Mouse (Mus musculus) kidney, postnatal 10 days (tissue): ENCODE data around the gene Usp46.
"Not testable (repeated sequence)": the region's sequence is repeated elsewhere in the genome, so short reads cannot be mapped to it uniquely, and the experiment has no call there.

Source experiments
- DNase-seq: peaks from one replicate; pipeline ENCODE4 v3.0.0; 2021; ENCODE audit warnings: mixed read lengths

Usp46 gene

DNA sequence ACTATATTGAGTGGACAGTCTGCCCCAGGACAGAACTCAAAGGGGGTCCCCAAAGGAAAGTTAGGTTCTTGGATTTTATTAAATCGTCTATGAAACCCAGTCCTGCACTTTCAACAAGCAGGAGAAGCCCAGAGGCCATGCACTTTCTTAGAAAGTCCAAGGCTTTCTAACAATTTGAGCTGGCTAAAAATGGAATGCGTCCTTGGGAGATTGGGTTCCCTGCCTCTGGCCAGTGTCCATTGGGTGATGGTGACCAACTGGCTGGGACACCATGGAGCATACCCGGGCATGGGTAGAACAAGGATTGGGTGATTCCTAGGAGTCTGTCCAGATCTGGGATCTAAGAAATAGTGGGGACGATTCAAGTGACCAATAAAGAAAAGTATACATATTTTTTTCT is 47.7 kb downstream of the Usp46 start:
- no peak for DNase-seq

DNA sequence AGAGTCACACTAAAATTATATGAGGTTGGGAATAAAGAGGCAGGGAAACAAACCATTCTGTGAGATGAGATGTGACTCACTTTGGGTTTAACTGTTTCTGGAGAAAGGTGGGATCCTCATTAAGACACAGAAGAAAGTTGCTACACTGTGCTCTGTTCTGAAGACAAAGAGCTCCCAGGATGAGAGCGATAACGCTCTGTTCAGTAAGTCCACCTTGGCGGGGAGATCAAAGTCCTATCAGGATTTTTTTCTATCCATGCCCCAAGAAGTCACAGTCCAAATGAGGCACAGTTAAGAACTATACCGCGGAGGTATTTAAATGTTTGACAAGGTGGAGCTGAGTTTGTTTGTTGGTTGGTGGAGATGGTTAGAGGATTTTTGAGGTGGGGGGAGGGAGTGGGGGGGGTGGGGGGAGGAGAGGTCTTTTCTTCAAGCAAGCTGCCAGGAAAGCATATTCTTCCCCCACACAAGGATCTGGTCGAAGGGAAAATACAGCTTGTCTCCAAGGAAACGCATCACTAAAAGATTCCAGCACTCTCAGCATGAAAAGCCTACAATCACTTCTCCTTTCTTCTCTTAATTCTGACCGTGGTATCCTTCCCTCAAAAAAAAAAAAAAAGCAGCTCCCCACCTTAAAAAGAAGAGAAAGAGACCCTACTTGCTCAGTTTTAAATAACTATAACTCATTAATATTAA is 49.2 kb downstream of the Usp46 start:
- no peak for DNase-seq

DNA sequence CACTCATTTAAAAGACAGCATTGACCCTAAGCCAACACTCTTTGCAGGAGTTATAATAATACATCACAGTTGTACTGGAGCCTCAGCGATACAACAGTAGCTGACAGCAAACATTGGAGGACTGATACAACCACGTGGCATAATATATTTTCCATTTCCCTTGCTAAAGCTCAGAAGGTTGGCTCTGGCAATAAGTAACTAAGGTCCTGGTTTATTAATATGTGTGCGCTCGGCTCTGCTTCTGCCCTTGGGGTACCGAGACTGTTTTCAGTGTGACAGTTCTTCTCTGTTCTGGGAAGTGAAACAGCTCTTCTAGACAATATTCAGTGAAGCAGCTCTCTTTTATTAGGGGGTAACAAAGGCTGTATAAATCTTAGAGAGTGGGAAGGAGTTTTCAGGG is 50.7 kb downstream of the Usp46 start:
- DNase-seq: no peak

DNA sequence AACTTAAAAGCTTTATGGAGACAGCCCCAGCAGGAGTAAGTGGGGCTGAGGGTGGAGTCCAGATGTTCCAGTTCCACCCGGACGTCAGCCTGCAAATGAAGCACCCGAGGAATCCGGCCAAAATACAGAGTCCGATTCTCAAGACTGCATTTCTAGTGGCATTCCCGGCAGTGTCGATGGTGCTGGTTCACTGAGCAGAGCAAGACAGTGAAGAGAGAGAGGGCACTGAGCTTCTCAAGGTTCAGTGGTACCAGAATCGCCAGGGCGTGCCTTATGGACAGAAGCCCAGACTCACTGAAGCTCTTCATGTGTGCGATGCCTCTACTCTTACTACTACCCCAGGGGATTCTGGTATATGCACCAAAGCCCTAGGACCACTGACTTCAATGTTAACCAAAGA is 56.6 kb downstream of the Usp46 start:
- DNase-seq: peak; percentile 78

GRCm38 (mm10) chr5:74007492-74008070 is 60.6 kb downstream of the Usp46 start:
- no peak for DNase-seq

DNA sequence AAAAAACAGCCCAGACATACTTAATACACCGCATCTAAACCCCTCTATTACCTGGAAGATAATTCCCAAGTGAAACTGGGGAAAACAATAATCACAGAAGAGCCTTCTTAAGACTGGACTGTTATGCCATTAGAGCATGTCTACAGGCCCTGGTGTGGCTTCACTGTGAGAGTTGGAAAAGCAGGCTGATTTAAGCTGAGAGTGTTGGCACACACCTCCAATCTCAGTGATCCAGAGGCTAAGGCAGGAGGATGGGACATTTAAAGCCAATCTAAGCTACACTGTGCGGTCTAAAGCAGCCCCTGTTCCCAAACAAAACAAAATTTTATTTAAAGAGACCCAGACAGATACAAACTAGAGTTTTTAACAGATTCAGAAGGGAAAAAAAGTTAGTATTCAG is 62.3 kb downstream of the Usp46 start:
- DNase-seq: no peak

DNA sequence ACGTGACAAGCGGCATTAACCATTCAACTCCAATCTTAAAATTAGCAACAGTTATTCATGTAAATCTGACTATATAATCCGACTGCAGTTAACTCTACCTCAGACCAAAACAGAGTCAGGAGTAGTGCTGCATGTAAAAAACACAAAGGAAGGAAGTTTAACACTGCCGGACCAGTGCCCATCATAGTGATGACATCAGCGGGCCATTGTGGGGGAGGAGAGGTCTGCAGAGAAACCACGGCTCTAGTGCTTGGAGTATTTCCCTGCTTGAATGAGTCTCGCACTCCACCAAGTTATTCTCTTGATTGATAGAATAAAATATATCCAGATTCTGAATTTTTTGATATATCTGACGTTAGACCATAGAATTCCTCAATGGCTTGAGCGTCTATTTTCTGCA is 66.5 kb downstream of the Usp46 start:
- no peak for DNase-seq

DNA sequence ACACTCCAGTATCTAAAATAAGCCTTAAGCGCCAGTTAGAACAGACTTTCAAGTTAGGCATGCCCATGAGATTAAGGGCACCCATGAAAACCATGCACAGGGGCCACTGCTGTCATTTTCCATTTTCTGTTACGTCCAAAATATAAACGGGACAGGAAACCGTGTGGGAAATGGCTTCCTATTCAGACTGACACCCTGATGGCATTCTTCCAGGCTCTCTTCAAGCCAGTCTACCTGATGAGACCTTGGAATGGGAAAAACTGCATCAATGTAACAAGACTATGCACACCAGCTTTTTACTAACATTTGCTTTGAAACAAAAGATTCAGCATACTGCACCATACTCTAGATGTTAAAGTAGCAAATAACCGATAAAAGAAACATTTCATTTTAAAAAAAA is 69.3 kb downstream of the Usp46 start:
- no peak for DNase-seq

DNA sequence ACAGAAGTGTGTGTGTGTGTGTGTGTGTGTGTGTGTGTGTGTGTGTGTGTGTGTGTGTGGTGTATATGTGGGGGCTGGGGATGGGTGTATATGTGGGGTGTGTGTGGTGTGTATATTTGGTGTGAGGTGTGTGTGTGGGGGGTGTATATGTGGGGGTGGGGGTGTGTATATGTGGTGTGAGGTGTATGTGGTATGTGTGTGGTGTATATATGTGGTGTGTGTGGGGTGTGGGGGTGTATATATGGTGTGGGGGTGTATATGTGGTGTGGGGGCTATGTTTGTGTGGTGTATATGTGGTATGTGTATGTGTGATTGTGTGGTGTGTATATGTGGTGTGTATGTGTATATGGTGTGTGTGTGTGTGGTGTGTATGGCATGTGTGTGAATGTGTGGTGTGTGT is 73.4 kb downstream of the Usp46 start:
- no peak for DNase-seq

GRCm38 (mm10) chr5:73993538-73993937 is 74.7 kb downstream of the Usp46 start:
- DNase-seq: peak; percentile 45

DNA sequence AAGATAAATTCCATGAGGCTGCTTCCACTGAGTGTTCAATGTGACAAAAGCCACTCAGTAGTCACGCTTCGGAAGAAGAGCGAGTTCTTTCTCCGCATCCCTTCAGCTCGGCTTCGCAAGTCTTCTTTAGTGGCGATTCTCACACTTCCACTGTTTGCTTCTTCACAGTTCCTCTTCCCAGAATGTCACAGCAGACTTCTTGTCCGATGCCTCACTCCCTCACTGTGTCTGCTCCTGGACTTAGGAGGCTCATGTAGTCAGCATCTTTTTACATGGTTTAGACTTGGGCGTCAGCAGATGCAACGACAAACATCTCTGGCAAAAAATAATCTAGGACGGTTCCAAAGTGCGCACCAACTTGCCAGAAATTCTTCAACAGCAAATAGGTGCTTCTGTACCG is 75.9 kb downstream of the Usp46 start:
- no peak for DNase-seq

DNA sequence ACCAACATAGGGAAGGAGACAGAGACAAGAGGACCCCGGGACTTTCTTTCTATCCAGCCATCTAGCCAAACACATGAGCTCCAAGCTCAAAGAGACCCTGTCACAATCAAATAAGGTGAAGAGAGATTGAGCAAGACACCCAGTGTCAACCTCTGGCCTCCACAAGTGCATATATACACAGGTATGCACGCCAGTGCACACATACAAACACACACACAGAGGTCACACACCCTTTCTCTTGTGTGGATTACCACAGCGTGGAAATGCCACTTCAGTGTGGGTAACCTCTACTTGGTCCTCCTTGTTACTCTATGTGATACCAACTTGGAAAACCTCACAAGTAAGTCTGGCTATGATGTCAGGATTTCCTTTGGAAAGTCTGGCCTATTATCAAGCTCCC is 78.7 kb downstream of the Usp46 start:
- no peak for DNase-seq

DNA sequence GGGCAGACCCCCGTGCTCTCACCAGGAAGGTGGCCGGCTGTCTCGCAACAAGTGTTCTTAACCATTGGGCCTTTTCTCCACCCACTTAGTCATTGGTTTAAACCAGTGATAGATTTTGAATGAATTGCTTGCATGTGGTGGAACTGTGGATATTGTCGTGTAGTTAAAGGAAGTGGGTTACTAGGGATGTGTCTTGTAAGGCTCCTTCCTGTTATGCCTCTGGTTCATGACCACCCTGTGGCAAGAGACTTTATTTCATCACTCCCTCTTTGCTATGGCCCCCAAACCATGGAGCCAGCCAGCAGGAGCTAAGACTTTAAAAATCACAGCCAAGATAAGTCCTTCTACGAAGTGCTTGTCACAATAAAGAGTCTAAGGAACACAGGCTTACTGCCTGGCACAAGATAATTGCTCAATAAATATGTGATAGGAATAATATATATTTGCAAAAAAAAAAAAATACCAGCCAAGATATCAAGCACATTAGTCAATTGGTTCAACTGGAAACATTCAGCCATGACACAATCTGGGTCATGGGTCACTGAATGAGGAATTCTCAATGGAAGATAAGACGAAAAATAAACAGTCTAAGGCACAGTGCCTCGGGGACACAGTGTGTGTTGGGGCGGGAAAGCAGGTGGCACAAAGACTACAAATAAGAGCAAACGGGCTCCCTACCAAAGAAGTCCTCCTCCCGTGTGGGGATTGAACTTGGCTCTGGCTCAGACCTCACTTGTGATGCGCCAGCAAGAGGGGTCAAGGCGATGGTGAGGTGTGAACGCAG is 80.3 kb downstream of the Usp46 start:
- no peak for DNase-seq

GRCm38 (mm10) chr5:73977426-73977825 is 90.8 kb downstream of the Usp46 start:
- no peak for DNase-seq

DNA sequence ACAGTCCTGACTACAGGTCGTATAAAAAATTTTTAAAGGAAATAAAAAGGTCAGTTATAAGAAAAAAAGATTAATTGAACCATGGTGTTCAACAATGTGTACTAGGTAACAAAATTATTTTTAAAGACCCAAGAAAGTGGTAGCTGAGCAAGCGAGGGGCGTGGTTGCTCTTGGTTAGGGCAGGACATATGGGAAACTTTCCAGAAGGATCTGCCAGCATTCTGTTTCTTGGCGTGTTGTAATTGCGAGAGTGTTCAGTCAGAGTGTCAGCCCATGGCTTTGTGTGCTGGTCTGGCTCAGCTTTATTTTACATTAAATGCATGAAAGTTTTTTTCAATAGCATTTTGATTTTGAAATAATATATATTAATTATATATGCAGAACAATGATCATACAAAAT is 96.5 kb downstream of the Usp46 start:
- no peak for DNase-seq

GRCm38 (mm10) chr5:73970024-73970628 is 98.1 kb downstream of the Usp46 start:
- peak; percentile 81 for DNase-seq

DNA sequence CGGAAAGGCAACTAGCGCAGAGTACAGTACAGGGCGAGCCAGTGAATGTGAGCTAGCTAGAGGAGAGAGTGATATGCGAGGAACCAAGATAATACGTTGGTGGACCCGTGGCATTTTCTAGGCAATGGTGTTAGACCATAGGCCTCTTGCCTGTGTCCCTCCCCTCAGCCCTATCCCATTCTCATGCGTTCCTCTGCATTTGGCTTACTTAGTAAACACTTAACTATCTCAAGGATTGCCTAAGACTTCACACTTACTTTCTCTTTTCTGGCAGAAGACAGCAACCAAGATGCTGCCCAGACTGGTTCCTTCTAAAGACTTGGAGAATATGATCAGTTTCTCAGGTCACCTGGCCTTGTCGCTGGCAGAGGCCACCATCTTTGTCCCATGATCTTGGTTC is 98.9 kb downstream of the Usp46 start:
- no peak for DNase-seq

GRCm38 (mm10) chr5:73959779-73960178 is 108.5 kb downstream of the Usp46 start:
- DNase-seq: no peak

GRCm38 (mm10) chr5:73958614-73959013 is 109.6 kb downstream of the Usp46 start:
- not testable (repeated sequence) for DNase-seq

DNA sequence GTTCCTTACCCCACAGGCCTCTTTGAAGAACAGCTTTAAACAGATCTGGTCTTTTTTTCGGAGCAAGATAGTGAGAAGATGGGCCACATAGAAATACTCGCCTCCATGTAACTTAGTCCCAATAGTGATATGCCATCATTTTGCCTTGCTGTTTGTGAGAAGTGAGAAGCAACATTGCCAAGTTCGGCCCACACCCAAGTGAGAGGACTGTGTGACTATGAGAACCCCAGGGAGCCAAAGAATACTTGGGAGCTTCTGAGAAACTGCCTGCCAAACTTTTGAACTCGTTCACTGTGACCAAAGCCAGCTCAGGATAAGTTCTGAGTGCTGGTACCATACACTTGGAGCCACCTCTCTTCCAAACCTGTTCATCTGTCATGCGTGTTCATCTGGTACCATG is 110.1 kb downstream of the Usp46 start:
- no peak for DNase-seq

DNA sequence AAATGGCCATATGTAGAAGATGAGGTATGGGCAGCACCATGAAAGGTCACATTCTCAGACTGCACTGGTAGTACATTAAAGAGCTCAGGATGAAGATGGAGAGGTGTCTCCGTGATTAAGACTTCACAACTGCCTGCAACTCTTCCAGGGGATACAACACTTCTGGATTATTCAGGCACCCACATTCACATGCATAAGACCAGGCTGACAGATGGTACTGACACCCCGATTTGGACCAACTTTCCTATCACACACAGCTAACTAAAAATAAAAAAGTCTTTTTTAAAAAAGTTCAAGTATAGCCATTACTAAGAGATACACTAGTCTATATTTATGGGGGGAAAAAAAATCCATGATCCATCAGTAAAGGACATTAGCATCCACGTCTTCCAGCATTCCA is 112.5 kb downstream of the Usp46 start:
- no peak for DNase-seq

DNA sequence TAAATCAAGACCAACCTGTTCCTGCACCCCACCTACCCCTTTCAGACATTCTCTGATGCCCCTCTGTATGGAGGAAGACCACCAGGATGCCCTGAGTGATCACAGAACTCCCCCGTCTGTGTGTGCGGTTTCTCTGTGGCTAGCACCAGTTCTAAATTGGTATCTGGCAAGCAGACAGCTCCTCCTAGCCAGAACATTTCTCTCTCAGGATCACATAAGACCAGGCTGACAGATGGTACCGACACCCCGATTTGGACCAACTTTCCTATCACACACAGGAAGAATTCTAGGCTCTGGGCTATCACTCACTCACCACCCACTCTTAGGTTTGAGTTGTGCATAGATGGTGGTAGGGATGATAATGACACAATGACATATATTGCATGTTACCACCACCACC is 113.2 kb downstream of the Usp46 start:
- no peak for DNase-seq

DNA sequence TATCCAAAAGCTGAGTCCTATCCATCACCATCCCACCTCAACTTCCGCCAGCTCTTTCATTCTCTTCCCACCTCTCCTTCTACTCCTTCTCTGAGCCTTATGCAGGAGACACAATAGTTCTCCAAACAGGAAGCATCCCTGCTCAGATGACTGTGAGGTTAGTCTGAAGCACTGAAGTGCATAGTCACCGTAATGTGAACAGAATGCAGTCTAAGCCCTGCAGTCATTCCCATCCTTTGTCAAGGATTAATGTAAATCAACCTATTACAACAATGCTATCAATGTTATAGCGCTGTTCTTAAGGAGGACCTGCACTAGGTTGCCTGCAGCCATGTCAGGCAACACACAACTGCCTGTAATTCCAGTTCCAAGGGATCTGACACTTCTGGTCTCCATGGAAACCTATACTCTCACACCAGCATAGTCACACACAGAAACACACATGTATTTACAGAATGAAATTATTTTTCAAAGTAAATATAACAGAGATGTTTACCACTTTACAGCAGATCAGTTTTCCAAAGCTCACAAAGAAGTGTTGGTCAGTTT is 115.1 kb downstream of the Usp46 start:
- no peak for DNase-seq

- no peak for DNase-seq
These were observed 116.6 kb downstream of the Usp46 start for GRCm38 (mm10) chr5:73951649-73952000.
